Mouse (Mus musculus): Measurements from ENCODE around the gene Gm13287. TPM values are rescaled to one million over a fixed set of nuclear protein-coding genes. Genes with fewer than 3 reads are reported as not detected.

The Gm13287 gene
- not detected in 2 replicates for polyA plus RNA-seq (2012; ENCODE audit: low replicate concordance)

GRCm38 (mm10) chr4:88802954-88803353, at the start of gene Gm13287:
Gene Gm13287 (plus strand): TSS chr4:88803254.

GRCm38 (mm10) chr4:88754818-88755340, 48.2 kb upstream of the Gm13287 start, which contains the start of gene Gm13271:
Gene Gm13271 (plus strand): TSS chr4:88754868.

GRCm38 (mm10) chr4:88759610-88760268, 43.3 kb upstream of the Gm13287 start, which contains the start of gene Gm13283:
Gene Gm13283 (plus strand): TSS chr4:88760119.

GRCm38 (mm10) chr4:88773534-88773933, 29.5 kb upstream of the Gm13287 start, which contains the start of gene Gm13290:
Gene Gm13290 (plus strand): TSS chr4:88773834.

GRCm38 (mm10) chr4:88776622-88777021, 26.4 kb upstream of the Gm13287 start, which contains the start of gene Gm13289:
Gene Gm13289 (plus strand): TSS chr4:88776922.

GRCm38 (mm10) chr4:88779550-88779949, 23.5 kb upstream of the Gm13287 start, which contains the start of gene Gm13272:
Gene Gm13272 (plus strand): TSS chr4:88779850.

GRCm38 (mm10) chr4:88781831-88782230, 21.2 kb upstream of the Gm13287 start, which contains the start of gene Ifnz:
Gene Ifnz (plus strand): TSS chr4:88782131.

GRCm38 (mm10) chr4:88785409-88785808, 17.6 kb upstream of the Gm13287 start, which contains the start of gene Gm13276:
Gene Gm13276 (plus strand): TSS chr4:88785709.

GRCm38 (mm10) chr4:88788402-88788801, 14.7 kb upstream of the Gm13287 start, which contains the start of gene Gm13277:
Gene Gm13277 (plus strand): TSS chr4:88788632.

GRCm38 (mm10) chr4:88791250-88791649, 11.8 kb upstream of the Gm13287 start, which contains the start of gene Gm13278:
Gene Gm13278 (plus strand): TSS chr4:88791550.

GRCm38 (mm10) chr4:88793936-88794675, 8.9 kb upstream of the Gm13287 start, which contains the start of gene Gm13275:
Gene Gm13275 (plus strand): TSS chr4:88794487.

GRCm38 (mm10) chr4:88797097-88797496, 6.0 kb upstream of the Gm13287 start, which contains the start of gene Gm13279:
Gene Gm13279 (plus strand): TSS chr4:88797397.

GRCm38 (mm10) chr4:88799365-88799764, 3.7 kb upstream of the Gm13287 start, which contains the start of gene Gm13285:
Gene Gm13285 (plus strand): TSS chr4:88799665.

GRCm38 (mm10) chr4:88805231-88805630, 2.2 kb downstream of the Gm13287 start, which contains the start of gene Gm13288:
Gene Gm13288 (plus strand): TSS chr4:88805531.

GRCm38 (mm10) chr4:88815928-88816327, 12.9 kb downstream of the Gm13287 start, which contains the start of gene Ifna7:
Gene Ifna7 (plus strand): TSS chr4:88816228.

GRCm38 (mm10) chr4:88819659-88820058, 16.6 kb downstream of the Gm13287 start, which contains the start of gene Ifna11:
Gene Ifna11 (plus strand): TSS chr4:88819959.

GRCm38 (mm10) chr4:88827116-88827515, 24.1 kb downstream of the Gm13287 start, which contains the start of gene Ifna6:
Gene Ifna6 (plus strand): TSS chr4:88827416.

GRCm38 (mm10) chr4:88835225-88835624, 32.2 kb downstream of the Gm13287 start, which contains the start of gene Ifna5:
Gene Ifna5 (plus strand): TSS chr4:88835525.

GRCm38 (mm10) chr4:88841438-88841911, 38.4 kb downstream of the Gm13287 start, which contains the start of gene Ifna4:
Gene Ifna4 (plus strand): TSS chr4:88841861.

GRCm38 (mm10) chr4:88849698-88850097, 46.6 kb downstream of the Gm13287 start, which contains the start of gene Ifna1:
Gene Ifna1 (plus strand): TSS chr4:88850087.

All from leukemia stem cell, adult 10-12 weeks (primary cell).